Mouse (Mus musculus) ovary, postnatal 14 days (tissue): ENCODE results near the gene Dnajc4.

ENCODE experiments used
- DNase-seq: peaks from one replicate; pipeline ENCODE4 v3.0.0; 2022; ENCODE audit warnings: low spot score

Dnajc4 gene

GRCm38 (mm10) chr19:6948186-6948585, 44.2 kb downstream of the Dnajc4 start:
- no peak for DNase-seq

GRCm38 (mm10) chr19:6947742-6948141, 44.6 kb downstream of the Dnajc4 start:
- DNase-seq = no peak

- DNase-seq = no peak
Measured at GRCm38 (mm10) chr19:6943709-6944108, 48.7 kb downstream of the Dnajc4 start.

GRCm38 (mm10) chr19:6942764-6943163, 49.6 kb downstream of the Dnajc4 start:
- no peak for DNase-seq

GRCm38 (mm10) chr19:6942249-6942691, 50.1 kb downstream of the Dnajc4 start, which contains the start of gene Gpr137:
Gene Gpr137, minus strand, starts transcription at chr19:6942480.
- DNase-seq = peak; percentile 91

GRCm38 (mm10) chr19:6941372-6942248, 50.8 kb downstream of the Dnajc4 start, which contains the start of gene Bad:
Gene Bad, plus strand, starts transcription at chr19:6941861.
- peak; percentile 95 for DNase-seq

- no peak for DNase-seq
Measured at GRCm38 (mm10) chr19:6940396-6941351, 51.7 kb downstream of the Dnajc4 start.

- no peak for DNase-seq
Measured at GRCm38 (mm10) chr19:6939106-6940002, 53.0 kb downstream of the Dnajc4 start.
